In the genomic region with DNA sequence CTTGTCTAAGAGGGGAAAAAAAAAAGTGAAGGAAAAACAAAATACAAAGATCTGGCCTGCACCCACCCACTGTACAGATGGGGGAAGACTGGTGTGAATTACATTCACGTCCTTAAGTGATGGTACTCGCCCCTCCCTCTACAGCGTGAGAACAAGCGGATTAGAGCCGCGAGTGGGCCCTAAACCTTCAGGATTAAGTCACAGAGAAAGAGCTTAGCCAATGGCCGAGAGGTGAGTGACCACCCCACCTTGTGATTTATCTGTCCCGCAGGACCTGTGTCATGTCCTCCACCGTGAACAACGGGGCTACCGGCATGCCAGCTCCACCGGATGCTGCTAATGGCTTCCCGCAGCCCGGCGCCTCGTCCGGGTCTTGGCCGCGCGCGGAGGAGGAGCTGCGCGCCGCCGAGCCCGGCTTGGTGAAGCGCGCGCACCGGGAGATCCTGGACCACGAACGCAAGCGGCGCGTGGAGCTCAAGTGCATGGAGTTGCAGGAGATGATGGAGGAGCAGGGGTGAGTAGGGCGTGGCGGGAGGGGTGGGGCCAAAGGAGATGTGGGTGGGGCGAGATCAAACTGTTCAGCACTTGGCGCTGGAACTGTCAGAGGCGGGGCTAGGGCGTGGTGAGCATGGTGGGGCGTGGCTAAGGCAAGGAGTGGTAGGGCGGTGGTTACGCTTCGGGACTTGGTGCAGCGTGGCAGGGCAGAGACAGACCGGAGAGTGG, we compare ENCODE assay signal across 8 mouse cellular contexts. TPM values are rescaled to one million over a fixed set of nuclear protein-coding genes. Genes with fewer than 3 reads are reported as not detected.
DNase-seq lines count a peak whose midpoint lies in the region; ATAC-seq lines count a peak whose summit lies in the region.

No protein-coding gene starts in this region.

- intact Hi-C loops in left cerebral cortex, postnatal 10 days (cut with DNase I): no loop called here

- peak; percentile 56 to 71 for DNase-seq in adrenal gland, adult 18-20 months (ENCODE audit: low spot score in 2 of 2)
- DNase-seq in cerebellum, postnatal 10 days: peak; percentile 88 to 90
- DNase-seq in frontal cortex, postnatal 14 days (ENCODE audit: low spot score in 2 of 2): peak; percentile 72 to 74
- peak; percentile 62 to 87 for DNase-seq in left cerebral cortex, postnatal 10 days (ENCODE audit: extremely low spot score in 1 of 2, low spot score in 2 of 2)
- DNase-seq in right cerebral cortex, postnatal 14 days: peak; percentile 66
- no peak for DNase-seq in adipocyte (ENCODE audit: low spot score)

- peak; percentile 92 for ATAC-seq in inflammation-experienced regulatory T-cells, adult 6 months
- peak; percentile 98 for ATAC-seq in megakaryocyte progenitor cell, adult 5-6 weeks (replicated peaks; ENCODE audit: poor library complexity)

RNA-seq across cellular contexts. Expression of a gene that starts 28.2 kb away (rescaled TPM):
- 1 to 10 TPM; 2.6 to 4.2 TPM for total RNA-seq in adrenal gland, adult 18-20 months (2021)
- polyA plus RNA-seq in inflammation-experienced regulatory T-cells, adult 6 months (2017; shearing (Covaris generic)): not detected
- total RNA-seq in left cerebral cortex, postnatal 10 days (2021): 10 to 100 TPM; 73.7 to 79.8 TPM
- total RNA-seq in megakaryocyte progenitor cell, adult 5-6 weeks (2015): not detected in 2 replicates
- total RNA-seq in megakaryocyte progenitor cell, adult 5-6 weeks (2017): not detected in 2 replicates

RNA-seq across cellular contexts. Expression of a gene that starts 52.8 kb away (rescaled TPM):
- 1,000 to 10,000 TPM in 1 of 2 experiments, 100 to 1,000 TPM in 1; 220 to 1,206 TPM for total RNA-seq in adrenal gland, adult 18-20 months (2021)
- polyA plus RNA-seq in inflammation-experienced regulatory T-cells, adult 6 months (2017; shearing (Covaris generic)): under 1 TPM in 1 of 3 experiments, not detected in 2; 0.82 TPM
- total RNA-seq in left cerebral cortex, postnatal 10 days (2021): 1 to 10 TPM; 4.3 to 4.6 TPM
- not detected in 2 replicates for total RNA-seq in megakaryocyte progenitor cell, adult 5-6 weeks (2015)
- not detected in 2 replicates for total RNA-seq in megakaryocyte progenitor cell, adult 5-6 weeks (2017)

RNA-seq across cellular contexts. Expression of a gene that starts 56.6 kb away (rescaled TPM):
- total RNA-seq in adrenal gland, adult 18-20 months (2021): 100 to 1,000 TPM; 474 to 759 TPM
- polyA plus RNA-seq in inflammation-experienced regulatory T-cells, adult 6 months (2017; shearing (Covaris generic)): 100 to 1,000 TPM; 604 to 659 (median 643) TPM
- total RNA-seq in left cerebral cortex, postnatal 10 days (2021): 100 to 1,000 TPM; 476 to 478 TPM
- total RNA-seq in megakaryocyte progenitor cell, adult 5-6 weeks (2015): 415 and 419 TPM in 2 replicates
- 185 and 192 TPM in 2 replicates for total RNA-seq in megakaryocyte progenitor cell, adult 5-6 weeks (2017)

RNA-seq across cellular contexts. Expression of a gene that starts 56.7 kb away (rescaled TPM):
- under 1 TPM; 0.23 to 0.51 TPM for total RNA-seq in adrenal gland, adult 18-20 months (2021)
- 1 to 10 TPM in 1 of 3 experiments, under 1 TPM in 1, not detected in 1; 0.68 to 2.6 TPM for polyA plus RNA-seq in inflammation-experienced regulatory T-cells, adult 6 months (2017; shearing (Covaris generic))
- not detected for total RNA-seq in left cerebral cortex, postnatal 10 days (2021)
- total RNA-seq in megakaryocyte progenitor cell, adult 5-6 weeks (2015): not detected in 2 replicates
- not detected in 2 replicates for total RNA-seq in megakaryocyte progenitor cell, adult 5-6 weeks (2017)

Comparison
In these comparisons a context has a peak if more than half of its experiments do, and no peak if none do; other contexts are left out.
1. RNA of a gene that starts 28.2 kb away (total RNA-seq): 73.7 to 79.8 TPM in left cerebral cortex, postnatal 10 days; 2.6 to 4.2 TPM in adrenal gland, adult 18-20 months and not detected in megakaryocyte progenitor cell, adult 5-6 weeks; every median in the first group is over 10 times any median in the second.
2. RNA of a gene that starts 52.8 kb away (total RNA-seq): 220 to 1,206 TPM in adrenal gland, adult 18-20 months; 4.3 to 4.6 TPM in left cerebral cortex, postnatal 10 days and not detected in megakaryocyte progenitor cell, adult 5-6 weeks; every median in the first group is over 10 times any median in the second.